Mouse (Mus musculus): ENCODE measurements at regions not wholly inside any gene's neighbourhood (a gene's known extent, or its start where the extent isn't known, plus 50 kb on each side); places are given as distances from the start of the nearest gene placed in this dataset.

DNA sequence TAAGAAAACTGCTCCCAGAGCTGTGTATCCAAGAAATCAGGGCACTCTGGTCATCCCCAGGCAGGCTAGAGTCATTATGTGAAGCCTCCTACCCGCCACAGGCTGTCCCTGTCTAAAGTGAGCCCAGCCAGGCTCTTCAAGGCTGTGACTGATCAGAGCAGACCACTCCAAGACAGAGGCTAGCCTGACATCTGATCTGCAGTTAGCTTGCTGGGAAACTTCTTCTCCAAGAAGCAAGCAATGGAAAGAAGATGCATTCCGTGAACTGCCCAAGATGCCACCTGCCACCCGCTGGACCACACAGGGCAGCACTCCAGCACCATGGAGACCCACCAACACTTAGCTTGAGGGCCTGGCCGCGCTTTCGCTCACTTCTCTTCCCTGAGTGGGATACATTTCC is 323.2 kb downstream of the Wdr11 start:
- DNase-seq (ENCODE audit: low spot score), result no peak

DNA sequence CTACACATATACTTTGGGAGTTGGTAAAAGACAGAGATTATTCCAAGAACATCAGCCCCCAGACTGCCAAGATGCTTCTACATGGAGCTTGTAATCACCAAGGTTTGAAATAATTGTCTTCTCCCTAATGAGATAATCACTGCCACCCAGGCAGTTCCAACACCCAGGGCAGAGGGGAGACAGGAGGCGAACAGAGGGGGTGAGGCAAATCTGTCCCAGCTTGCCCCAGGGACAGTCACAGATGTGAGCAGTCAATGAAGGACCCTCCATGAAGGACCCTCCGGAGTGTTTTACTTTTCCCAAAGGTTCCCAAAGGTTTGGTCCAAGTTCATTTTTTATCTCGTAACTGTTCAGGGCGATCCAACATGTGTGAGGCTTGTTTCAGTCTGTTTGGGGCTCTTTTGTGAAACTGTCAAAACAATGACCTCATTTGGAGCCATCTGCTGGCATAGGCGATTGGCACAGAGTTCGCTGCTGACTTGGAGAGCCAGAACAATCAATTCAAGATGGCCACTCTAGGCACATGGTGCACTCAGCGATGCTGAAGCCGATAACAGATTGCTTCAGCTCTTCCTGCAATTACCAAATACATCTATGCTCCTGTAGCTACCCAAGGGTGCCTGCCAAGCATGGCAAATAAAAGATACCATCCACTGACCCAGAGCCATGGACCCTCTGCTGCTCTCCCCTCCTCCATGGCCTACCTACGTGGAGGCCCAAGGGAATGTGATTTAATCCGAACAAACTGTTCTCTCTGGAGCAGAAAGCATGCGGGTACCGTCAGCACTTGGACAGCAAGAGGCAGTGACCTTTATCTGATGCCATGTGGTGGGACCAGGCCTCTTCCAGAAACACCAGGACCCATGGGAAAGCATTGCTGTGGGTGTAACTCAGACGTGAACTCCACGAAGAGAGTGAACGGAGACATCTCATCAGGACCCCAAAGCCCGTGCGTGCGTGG is 326.9 kb downstream of the Wdr11 start:
- peak; percentile 11 for DNase-seq (ENCODE audit: low spot score)

- DNase-seq (ENCODE audit: low spot score), result peak; percentile 23
Observed at GRCm38 (mm10) chr7:129922291-129922690, 330.6 kb downstream of the Wdr11 start.

DNA sequence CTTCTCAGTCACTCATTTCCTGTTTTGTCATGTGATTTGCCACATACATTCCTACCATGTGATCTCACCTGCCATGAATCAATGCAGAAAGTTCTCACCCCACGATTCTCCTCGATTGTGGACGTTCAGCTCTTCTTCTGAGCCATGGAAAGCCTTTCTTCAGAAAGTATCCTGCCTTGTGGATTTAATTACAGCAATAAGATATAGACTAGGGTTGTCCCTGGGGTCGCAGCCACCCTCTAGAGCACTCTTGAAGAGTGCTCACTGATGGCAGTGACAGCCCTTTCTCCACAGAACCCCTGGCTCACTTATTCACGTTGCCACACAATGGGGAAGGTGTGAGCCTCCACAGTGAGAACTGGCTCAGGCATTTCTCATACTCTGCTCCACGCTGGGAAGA is 345.1 kb downstream of the Wdr11 start:
- no peak for DNase-seq (ENCODE audit: low spot score)

DNA sequence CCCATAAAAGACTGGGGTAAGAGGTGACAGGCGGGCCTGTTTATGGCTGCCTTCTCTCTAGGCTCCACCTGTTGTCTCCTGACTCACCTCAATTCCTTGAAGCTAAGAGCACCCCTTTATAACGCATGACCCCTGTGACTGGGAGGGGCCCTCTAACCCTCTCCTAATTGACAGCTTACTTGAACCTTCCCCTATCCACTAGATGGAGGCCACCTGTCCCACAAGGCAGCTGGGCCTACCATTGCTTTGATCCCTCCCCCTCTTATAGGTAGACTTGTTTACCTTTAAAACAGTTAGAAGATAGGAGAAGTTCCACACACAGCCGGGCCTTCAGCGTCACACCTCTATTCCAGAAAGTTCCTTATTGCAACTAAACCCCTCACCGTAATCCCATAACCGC is 346.1 kb downstream of the Wdr11 start:
- no peak for DNase-seq (ENCODE audit: low spot score)

DNA sequence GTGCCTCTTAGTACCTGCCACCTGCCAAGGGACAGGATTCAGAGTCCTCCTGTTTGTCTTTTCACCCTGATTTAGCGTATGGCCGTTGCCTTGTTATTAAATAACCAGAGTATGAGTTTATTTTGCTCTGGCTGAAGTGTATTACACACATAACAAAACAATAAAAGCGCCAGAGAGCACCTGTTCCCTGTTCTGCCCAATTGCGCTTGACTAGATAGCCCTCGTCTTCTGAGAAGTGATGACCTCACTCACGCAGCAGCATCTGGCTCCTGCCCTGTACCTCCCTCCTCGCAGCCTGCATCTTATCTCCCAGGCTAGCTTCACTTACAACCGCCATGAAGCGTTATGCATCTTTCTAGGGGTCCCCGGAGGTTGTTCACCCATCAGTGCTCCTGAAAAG is 346.5 kb downstream of the Wdr11 start:
- DNase-seq (ENCODE audit: low spot score), result no peak

DNA sequence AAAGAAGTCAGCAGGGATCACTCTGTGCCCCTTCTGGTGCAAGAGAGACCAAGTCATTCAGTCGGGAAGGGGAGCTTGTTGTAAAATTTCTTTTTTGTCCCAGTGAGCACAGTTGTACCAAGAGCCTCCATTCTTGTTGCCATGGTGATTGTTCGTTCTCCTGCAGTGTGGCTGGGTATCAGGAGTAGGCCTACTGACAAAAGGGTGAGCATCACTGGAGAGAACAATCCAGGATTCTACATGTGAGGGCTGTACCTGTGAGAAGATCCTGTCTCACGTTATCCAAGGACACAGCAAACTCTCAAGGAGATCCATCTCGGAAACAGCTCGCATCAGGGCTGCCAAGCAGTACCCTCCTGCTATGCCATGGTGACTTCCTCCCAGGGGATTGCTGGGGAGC is 347.6 kb downstream of the Wdr11 start:
- DNase-seq (ENCODE audit: low spot score), result no peak

GRCm38 (mm10) chr7:129941311-129942029 is 349.8 kb downstream of the Wdr11 start:
- no peak for DNase-seq (ENCODE audit: low spot score)

DNA sequence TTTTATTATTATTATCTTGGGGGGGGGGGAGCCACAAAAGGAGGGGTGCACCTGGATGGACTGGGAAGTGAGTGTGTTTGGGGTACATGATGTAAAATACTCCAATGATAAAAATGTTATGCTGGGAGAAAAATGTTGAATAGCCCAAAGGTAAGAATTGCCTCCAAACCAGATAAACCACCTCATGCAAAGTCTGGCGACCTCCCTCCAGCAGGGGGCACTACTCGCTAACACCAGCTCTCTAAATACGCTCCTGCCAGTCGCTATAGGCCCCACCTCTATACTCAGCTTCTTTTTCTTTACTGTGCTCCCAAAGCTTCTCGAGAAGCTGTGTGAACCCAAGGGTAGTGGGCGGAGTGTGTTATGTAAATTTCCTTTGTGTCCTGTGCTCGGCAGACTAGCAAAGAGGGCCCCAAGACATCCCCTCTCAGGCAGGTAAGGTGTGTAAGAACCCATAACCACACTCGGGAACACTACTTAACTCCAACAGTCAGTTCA is 357.0 kb downstream of the Wdr11 start:
- DNase-seq (ENCODE audit: low spot score), result no peak

GRCm38 (mm10) chr7:129950456-129950855 is 358.8 kb downstream of the Wdr11 start:
- DNase-seq (ENCODE audit: low spot score), result no peak

GRCm38 (mm10) chr7:129958379-129958778 is 366.7 kb downstream of the Wdr11 start:
- DNase-seq (ENCODE audit: low spot score), result no peak

DNA sequence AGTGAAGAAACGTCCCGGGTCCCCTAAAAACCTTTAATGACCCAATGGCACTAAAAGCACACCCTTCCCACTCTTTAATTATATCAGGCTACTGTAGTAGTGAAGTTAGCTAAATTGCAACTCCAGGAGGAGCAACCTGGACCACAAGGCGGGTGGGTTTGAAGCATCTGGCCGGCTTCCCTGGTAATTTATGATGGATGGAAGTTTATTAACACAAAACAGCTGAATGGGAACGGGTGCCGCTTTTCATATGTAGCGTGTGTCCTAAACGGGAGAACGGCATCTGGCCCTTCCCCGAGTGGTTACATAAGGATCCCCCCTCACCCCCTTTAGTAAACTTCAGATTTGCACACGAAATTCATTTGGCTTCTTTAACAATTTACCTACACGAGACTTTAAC is 370.9 kb downstream of the Wdr11 start:
- no peak for DNase-seq (ENCODE audit: low spot score)

DNA sequence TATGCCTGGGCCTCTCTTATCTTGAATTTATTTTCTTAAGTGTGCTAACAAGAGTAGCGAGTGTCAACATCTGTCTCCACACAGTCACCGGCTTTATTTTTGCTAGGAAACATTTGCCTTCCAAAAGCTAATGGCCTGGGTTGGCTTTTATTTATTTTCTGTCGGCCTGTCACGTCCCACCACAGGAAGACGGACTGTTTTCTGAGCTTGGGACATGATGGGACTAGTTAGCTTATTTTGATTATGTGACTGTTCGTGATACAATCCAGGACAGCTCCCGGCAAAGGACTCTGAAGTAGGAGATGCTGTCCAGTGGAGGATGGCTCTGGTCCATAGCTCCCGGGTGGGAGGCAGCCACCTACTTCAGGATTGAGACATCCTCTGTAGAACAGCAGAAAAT is 372.5 kb downstream of the Wdr11 start:
- no peak for DNase-seq (ENCODE audit: low spot score)

GRCm38 (mm10) chr7:129965281-129966051 is 373.8 kb downstream of the Wdr11 start:
- DNase-seq (ENCODE audit: low spot score), result no peak

GRCm38 (mm10) chr7:129966771-129967170 is 375.1 kb downstream of the Wdr11 start:
- DNase-seq (ENCODE audit: low spot score), result no peak

- DNase-seq (ENCODE audit: low spot score), result no peak
Observed at GRCm38 (mm10) chr7:129970201-129970600, 378.5 kb downstream of the Wdr11 start.

DNA sequence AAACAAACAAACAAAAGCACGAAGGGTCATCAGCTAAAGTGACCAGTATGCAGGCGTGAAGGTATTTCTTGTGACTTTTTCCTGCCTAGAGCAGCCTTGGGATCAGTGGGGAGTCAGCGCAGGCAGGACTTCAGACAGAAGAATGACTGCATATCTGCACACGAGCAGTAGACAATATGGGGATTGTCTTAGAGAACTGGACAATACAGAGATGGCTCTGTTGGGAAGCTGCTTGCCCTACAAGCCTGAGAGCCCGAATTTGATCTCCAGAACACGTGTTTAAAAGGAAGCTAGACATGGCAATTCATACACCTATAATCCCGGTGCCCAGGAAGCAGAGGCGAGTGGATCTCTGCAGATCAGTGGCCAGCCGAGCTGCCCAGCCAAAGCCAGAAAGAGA is 382.5 kb downstream of the Wdr11 start:
- no peak for DNase-seq (ENCODE audit: low spot score)

GRCm38 (mm10) chr7:129974837-129975236 is 383.2 kb downstream of the Wdr11 start:
- no peak for DNase-seq (ENCODE audit: low spot score)

- no peak for DNase-seq (ENCODE audit: low spot score)
Observed at GRCm38 (mm10) chr7:129975781-129976514, 384.3 kb downstream of the Wdr11 start.

DNA sequence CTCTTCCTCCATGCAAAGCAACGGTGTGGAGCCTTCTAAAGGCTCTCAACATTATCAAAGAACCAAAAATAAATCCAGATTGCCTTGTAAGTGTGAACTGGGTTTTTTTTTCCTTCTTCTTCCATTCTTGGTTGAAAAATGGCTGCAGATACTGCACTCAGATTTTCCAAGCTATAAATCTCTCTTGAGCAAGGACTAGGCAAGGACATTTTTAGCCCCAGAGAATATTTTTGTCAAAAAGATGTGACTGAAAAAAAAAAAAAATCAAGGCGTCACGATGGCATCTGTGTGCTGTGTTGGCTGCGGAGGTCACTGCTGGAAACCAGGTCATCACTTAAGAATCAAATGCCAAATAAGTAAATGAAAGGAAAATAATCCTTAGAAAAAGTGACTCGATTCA is 386.9 kb downstream of the Wdr11 start:
- no peak for DNase-seq (ENCODE audit: low spot score)

GRCm38 (mm10) chr7:129979337-129979736 is 387.7 kb downstream of the Wdr11 start:
- DNase-seq (ENCODE audit: low spot score), result no peak

DNA sequence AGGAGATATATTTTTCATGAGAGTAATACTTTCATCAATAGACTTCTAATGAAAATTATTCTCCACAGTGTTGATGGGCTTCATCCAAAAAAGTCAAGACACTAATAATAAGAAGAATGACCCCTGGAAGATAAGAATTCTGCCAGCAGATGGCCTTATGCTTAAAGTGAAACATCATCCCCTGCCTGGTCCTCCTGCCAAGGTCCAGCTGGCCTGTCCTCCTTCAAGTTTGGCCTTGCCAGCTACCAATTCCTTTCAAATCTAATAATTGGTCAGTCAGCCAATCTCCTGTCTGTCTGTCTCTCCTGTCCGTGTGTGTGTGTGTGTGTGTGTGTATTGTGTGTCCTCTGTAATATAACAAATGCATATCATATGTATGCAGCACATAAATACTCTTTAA is 388.8 kb downstream of the Wdr11 start:
- peak; percentile 18 for DNase-seq (ENCODE audit: low spot score)
